Mouse (Mus musculus): ENCODE measurements around the gene Il15. TPM values are rescaled to one million over a fixed set of nuclear protein-coding genes. Genes with fewer than 3 reads are reported as not detected.

Il15 gene
- polyA plus RNA-seq, 1 experiment from 2014 or later: 1.2 TPM

GRCm38 (mm10) chr8:82285866-82286265 is 117.2 kb downstream of the Il15 start:
- no peaks in the 10 kb centered on the region for H3K4me1 ChIP-seq (replicated peaks; ENCODE audit: control insufficient read depth, insufficient read depth, low read length)
- no peak overlapping the region for H3K9ac ChIP-seq (ENCODE audit: low read length)
- no peak overlapping the region for H3K27ac ChIP-seq (ENCODE audit: low read depth, low read length)
- H3K4me2 ChIP-seq (ENCODE audit: low read depth, low read length, severe bottlenecking): no peak overlapping the region
- no peak for DNase-seq (ENCODE audit: low spot score)
- no peaks in the 10 kb centered on the region for H3K27me3 ChIP-seq (ENCODE audit: control insufficient read depth, insufficient read depth, low read length)
- H3K9me3 ChIP-seq (ENCODE audit: control insufficient read depth, low read length): no peaks in the 10 kb centered on the region
- 92% methylated on average over 3 of the region's 3 CpGs for WGBS
- ATAC-seq (replicated peaks; ENCODE audit: low FRiP score): no peak
- H3K4me3 ChIP-seq (ENCODE audit: low read depth, low read length): no peak overlapping the region
- no peaks in the 10 kb centered on the region for H3K36me3 ChIP-seq (ENCODE audit: control insufficient read depth, insufficient read depth, low read length)

GRCm38 (mm10) chr8:82281995-82282394 is 121.0 kb downstream of the Il15 start:
- Histone ChIP-seq H3K4me3 (ENCODE audit: low read depth, low read length) (no peak overlapping the region), H3K36me3 (ENCODE audit: control insufficient read depth, insufficient read depth, low read length) (no peaks in the 10 kb centered on the region), H3K4me1 (replicated peaks; ENCODE audit: control insufficient read depth, insufficient read depth, low read length) (no peaks in the 10 kb centered on the region), H3K27me3 (ENCODE audit: control insufficient read depth, insufficient read depth, low read length) (no peaks in the 10 kb centered on the region), H3K9me3 (ENCODE audit: control insufficient read depth, low read length) (no peaks in the 10 kb centered on the region), H3K9ac (ENCODE audit: low read length) (no peak overlapping the region), H3K4me2 (ENCODE audit: low read depth, low read length, severe bottlenecking) (no peak overlapping the region), H3K27ac (ENCODE audit: low read depth, low read length) (no peak overlapping the region)
- DNase-seq (ENCODE audit: low spot score): no peak
- 81% methylated on average over 5 of the region's 5 CpGs for WGBS
- no peak for ATAC-seq (replicated peaks; ENCODE audit: low FRiP score)

All from forebrain, embryonic 11.5 days (tissue).